Mouse (Mus musculus): ENCODE measurements around the gene Musk. TPM values are rescaled to one million over a fixed set of nuclear protein-coding genes. Genes with fewer than 3 reads are reported as not detected.

Gene Musk
- total RNA-seq, 1 experiment from 2014 or later: not detected

DNA sequence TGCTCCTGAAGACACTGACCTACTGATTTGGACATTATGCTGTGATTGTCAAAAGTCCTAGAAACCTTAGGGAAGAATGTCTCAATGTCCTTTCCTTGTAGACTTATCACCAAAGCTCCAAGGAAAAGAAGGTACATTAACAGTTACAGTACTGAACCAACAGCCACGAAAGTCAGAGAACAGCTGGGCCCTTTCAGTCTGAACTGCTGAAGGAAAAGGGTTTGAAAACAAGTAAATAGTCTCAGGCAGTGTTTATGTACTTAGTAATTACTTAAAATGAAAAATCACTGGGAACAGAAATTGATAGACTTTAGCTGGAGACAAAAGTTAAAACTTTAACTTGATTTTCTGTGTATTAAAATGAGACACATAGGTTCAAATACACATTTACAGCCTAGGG, 27.6 kb downstream of the Musk start:
- ATAC-seq (replicated peaks; ENCODE audit: low read depth, poor library complexity, severe bottlenecking): no peak

DNA sequence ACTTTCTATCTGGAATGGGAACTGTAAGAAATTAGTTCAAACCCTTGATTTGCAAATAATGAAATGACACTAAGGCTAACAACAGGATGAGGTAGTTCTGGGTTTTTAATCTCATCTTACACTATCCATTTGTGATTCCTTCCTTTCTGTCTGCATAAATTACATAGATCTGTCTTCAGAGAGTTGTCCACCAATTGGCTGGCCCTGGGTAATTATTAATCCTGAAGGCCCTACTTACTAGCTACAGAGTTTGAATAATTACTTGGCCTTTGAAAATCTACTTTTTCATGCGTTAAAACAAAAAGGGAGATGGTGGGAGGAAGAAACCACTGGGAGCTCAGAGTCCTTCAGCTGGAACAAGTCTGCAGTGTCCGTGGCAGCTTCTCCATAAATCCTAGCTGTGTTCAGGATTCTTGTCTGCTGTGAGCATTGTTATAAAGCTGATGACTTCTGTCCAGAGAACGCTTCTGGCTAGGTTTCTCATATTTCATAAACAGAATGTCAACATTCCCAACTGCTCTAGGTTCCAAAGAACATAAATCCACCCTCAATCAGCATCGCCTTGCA, 29.3 kb downstream of the Musk start:
- ATAC-seq (replicated peaks; ENCODE audit: low read depth, poor library complexity, severe bottlenecking): no peak

DNA sequence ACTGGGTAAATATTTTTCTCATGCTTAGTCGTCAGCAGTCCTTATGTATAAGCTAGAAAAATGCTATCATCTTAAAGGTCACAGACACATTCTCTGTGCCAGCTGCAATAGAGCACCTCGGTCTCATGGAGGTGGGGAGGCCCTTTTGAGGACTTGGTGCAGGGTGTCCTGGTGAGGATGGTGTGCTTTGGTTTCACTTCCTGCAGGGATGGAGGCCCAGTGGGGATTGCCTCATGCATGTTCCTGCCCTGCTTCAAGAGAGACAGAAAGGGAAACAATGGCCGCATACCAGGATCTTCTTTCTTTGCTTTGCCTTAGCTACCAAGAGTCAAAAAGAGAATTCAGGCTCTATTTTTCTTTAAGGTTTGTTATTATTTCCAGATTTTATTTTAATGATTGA, 31.8 kb downstream of the Musk start:
- ATAC-seq (replicated peaks; ENCODE audit: low read depth, poor library complexity, severe bottlenecking): peak; percentile 71; the same call in 1 of the 2 replicates

DNA sequence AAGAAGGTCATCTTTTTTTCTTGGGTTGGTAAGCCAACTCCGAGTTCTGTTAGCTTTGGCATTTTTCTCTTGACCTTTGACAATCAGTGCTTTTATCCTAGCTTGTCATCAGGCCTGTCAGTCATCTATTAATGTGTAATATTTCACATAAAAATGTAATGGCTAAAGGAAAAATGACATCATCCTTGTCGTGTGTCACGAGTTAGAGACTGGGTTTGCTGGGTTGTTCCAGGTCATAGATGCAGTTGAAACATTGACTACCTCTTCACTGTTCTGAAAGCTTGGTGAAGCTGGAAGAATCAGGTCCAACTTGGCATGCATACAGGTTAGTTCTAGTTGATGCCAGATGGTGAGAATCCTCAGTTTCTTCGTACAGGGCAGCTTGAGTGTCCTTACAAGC, 34.5 kb downstream of the Musk start:
- ATAC-seq (replicated peaks; ENCODE audit: low read depth, poor library complexity, severe bottlenecking): no peak

- no peak for ATAC-seq (replicated peaks; ENCODE audit: low read depth, poor library complexity, severe bottlenecking)
Observed at GRCm38 (mm10) chr4:58326746-58327145, 41.0 kb downstream of the Musk start.

- no peak for ATAC-seq (replicated peaks; ENCODE audit: low read depth, poor library complexity, severe bottlenecking)
Observed at GRCm38 (mm10) chr4:58328231-58328630, 42.5 kb downstream of the Musk start.

GRCm38 (mm10) chr4:58330016-58330415, 44.3 kb downstream of the Musk start:
- no peak for ATAC-seq (replicated peaks; ENCODE audit: low read depth, poor library complexity, severe bottlenecking)

DNA sequence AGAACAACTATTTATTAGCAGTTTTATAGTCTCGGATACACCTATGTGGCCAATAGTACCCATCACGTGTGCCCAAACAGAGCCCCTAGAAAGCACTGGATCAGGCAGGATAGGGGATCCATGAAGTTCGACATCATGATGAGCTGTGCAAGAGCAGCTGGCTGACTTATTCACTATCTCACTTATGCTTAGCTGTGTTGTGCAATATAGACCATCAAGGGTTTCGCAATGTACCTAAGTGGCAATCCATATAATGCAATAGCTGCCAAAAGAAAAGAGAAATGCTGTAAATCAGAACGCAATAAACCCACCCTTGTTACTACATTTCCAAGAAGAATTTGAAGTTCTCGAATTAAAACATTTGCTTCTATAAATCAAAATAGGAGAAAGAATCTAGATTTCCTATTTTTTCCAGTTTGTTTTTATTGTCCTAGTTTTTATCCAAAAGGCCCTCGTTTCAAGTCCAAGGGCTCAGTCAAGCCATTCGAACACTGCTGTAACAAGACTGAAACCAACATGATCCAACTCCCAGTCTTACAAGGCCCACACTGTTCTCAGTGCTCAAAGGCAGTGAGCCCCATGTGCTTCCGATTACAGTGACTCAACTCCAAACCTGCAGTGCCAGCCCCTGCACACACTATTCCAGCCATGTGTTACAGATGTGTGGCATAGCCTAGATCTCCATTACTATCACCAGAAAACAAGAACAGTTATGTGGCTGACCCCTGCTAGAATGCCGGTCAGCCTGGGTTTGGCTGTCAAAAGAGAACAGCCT, 45.3 kb downstream of the Musk start:
- ATAC-seq (replicated peaks; ENCODE audit: low read depth, poor library complexity, severe bottlenecking): peak; percentile 79

DNA sequence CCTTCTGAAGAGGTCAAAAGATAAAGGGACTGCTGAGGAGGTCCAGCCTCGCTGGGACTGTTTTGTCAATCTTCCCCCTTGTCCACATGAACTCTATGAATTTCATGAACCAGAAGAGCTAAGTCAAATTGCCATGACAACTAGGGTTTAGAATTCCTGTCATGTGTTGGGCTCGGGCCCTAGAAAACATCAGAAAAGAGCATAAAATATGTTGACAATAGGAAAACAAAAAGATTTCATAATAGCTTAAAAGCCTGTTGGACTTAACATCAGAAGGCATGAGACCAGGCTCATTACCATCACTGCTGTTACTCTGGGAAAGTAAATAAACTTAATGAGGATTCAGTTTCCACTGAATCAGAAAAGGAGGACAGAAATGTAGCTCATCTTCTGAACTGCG, 46.6 kb downstream of the Musk start:
- ATAC-seq (replicated peaks; ENCODE audit: low read depth, poor library complexity, severe bottlenecking): no peak

GRCm38 (mm10) chr4:58336227-58336626, 50.5 kb downstream of the Musk start:
- no peak for ATAC-seq (replicated peaks; ENCODE audit: low read depth, poor library complexity, severe bottlenecking)

DNA sequence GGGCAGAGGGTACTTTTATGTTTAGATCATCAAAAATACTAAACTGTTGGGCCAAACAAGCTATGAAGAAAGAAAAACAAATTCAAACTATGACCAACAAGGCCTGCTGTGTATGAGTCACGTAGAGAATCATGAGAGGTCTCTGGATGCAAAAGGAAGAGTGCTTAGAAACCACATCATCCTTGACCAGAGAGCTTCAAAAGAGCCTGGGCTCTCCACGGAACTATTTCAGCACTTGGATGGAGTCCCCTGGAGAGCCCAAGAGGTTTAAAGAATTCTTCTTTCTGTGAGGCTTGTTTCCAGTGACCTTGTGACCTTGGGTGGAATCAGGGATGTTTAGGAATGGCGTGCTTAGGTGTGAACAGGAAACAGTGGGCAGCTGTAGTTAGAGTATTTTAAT, 53.5 kb downstream of the Musk start:
- ATAC-seq (replicated peaks; ENCODE audit: low read depth, poor library complexity, severe bottlenecking): no peak

GRCm38 (mm10) chr4:58350206-58350605, 64.4 kb downstream of the Musk start:
- no peak for ATAC-seq (replicated peaks; ENCODE audit: low read depth, poor library complexity, severe bottlenecking)

GRCm38 (mm10) chr4:58351165-58351564, 65.4 kb downstream of the Musk start:
- ATAC-seq (replicated peaks; ENCODE audit: low read depth, poor library complexity, severe bottlenecking): no peak

DNA sequence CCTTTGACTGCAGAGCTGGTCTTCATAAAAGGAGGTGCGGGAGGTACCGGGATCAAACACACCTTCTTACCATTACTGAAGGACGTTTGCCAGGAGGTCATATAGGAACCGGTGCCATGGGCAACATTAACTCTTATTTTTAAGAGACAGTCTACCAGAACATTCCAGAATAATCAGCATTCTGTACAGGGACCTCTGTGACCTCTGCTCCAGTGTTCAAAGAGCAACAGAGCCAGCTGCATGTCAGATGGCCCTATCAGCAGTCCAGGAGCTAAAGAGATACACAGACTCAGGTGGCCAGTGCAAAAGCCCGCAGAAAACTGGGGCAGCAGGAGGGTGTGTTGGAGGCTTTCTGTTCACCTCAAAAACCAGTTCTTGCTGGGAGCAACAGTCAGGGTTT, 65.8 kb downstream of the Musk start:
- no peak for ATAC-seq (replicated peaks; ENCODE audit: low read depth, poor library complexity, severe bottlenecking)

DNA sequence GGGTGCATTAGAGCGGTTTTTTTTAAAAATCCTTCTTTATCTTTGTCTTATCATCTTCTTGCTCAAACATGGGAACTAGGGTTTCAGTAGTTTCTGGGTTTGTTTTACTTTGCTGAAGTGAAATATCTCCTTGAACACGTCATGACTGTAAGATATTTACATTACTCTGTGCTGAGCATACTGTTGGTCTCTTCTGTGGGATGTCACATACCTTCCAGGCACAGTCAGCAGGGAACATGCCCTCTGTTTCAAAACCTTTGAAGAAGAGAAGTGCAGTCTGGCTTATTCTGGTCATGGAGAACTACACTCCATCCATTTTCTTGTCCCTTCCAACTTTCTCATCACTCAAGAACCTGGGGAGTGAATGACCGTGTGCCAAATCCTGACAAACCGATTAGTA, 73.2 kb downstream of the Musk start:
- no peak for ATAC-seq (replicated peaks; ENCODE audit: low read depth, poor library complexity, severe bottlenecking)

- no peak for ATAC-seq (replicated peaks; ENCODE audit: low read depth, poor library complexity, severe bottlenecking)
Observed at GRCm38 (mm10) chr4:58365321-58365720, 79.6 kb downstream of the Musk start.

GRCm38 (mm10) chr4:58371106-58371505, 85.3 kb downstream of the Musk start:
- ATAC-seq (replicated peaks; ENCODE audit: low read depth, poor library complexity, severe bottlenecking): no peak

DNA sequence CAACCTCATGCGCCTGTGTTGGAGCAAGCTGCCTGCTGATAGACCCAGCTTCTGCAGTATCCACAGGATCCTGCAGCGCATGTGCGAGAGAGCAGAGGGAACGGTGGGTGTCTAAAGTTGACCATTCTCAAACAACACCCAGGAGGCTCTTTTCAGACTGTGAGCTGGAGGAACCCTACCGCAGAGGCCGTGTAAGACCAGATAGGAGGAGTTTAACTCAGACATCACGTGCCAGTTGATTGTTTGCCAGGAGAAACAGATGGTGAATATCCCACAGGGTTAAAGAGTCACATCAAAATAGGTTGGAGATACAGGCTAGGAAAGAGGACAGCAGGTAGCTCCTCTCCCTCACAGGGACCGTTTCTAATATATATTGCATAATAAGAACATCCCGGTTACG, 87.8 kb downstream of the Musk start:
- ATAC-seq (replicated peaks; ENCODE audit: low read depth, poor library complexity, severe bottlenecking): no peak

GRCm38 (mm10) chr4:58374141-58374870, 88.5 kb downstream of the Musk start:
- no peak for ATAC-seq (replicated peaks; ENCODE audit: low read depth, poor library complexity, severe bottlenecking)

- ATAC-seq (replicated peaks; ENCODE audit: low read depth, poor library complexity, severe bottlenecking): no peak
Observed at GRCm38 (mm10) chr4:58379186-58379585, 93.4 kb downstream of the Musk start.

DNA sequence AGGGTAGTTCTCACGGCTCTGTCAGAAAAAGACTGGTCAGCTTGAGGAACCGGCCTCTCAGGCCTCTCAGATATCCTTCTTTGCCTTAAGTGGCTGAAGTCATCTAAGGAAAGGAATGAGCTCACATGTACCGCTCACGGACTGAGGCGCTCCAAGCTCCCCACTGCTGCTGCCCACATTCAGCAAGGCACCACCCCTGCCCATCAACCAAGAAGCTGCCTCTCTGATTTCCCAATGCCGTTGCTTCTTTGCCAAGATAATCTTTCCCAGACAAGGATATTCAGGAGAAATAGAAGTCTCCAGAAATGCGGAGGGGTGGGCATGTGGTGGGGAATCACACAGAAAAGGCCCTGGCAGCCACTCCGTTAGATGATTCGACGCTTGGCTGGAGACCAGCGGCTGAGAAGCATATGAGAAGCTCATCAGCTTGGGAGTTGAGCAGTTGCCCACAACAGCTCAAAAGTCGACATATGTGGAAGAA, 115.1 kb downstream of the Musk start:
- ATAC-seq (replicated peaks; ENCODE audit: low read depth, poor library complexity, severe bottlenecking): no peak

Data from common myeloid progenitor, adult 5-6 weeks (primary cell).